Mouse (Mus musculus) cerebellum, adult 2 months (tissue): Measurements from ENCODE around the gene Pdhb.

Source experiments
- CTCF ChIP-seq: fragments of 200-500 bp; IDR thresholded peaks from 2 replicates; pipeline ENCODE4 v1.5.1; 2011; ENCODE audit warnings: low read depth, mild to moderate bottlenecking, control low read depth, low read length, moderate library complexity, borderline replicate concordance; ENCODE audit not compliant: insufficient read depth
- POLR2A ChIP-seq: fragments of 200-500 bp; IDR thresholded peaks from 2 replicates; pipeline ENCODE4 v1.6.1; 2011; ENCODE audit warnings: low read length, control low read depth, borderline replicate concordance; ENCODE audit not compliant: insufficient read depth

- no peak for TF ChIP-seq POLR2A
- no peak for TF ChIP-seq CTCF
These were observed 40.2 kb upstream of the Pdhb start for GRCm38 (mm10) chr14:8212996-8213395.
